Mouse (Mus musculus): Measurements from ENCODE around the gene Asmt.

Gene Asmt

DNA sequence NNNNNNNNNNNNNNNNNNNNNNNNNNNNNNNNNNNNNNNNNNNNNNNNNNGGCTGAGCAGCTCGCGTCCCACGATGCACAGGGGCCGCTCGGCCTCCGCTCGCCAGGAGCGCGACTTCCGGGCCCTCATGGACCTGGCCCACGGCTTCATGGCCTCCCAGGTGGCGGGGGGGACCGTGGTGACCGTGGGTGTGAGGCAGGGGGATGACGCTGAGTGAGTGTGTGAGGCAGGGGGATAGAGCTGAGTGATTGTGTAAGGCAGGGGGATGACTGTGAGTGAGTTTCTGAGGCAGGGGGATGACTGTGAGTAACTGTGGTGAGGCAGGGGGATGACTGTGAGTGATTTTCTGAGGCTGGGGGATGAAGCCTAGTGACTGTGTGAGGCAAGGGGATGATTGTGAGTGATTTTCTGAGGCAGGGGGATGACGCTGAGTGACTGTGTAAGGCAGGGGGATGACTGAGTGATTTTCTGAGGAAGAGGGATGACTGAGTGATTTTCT lies at the start of gene Asmt:
Gene Asmt, plus strand, starts transcription at position 51 of the 499 bp plus-strand sequence.
- DNase-seq (ENCODE audit: low spot score) = peak; percentile 24

DNA sequence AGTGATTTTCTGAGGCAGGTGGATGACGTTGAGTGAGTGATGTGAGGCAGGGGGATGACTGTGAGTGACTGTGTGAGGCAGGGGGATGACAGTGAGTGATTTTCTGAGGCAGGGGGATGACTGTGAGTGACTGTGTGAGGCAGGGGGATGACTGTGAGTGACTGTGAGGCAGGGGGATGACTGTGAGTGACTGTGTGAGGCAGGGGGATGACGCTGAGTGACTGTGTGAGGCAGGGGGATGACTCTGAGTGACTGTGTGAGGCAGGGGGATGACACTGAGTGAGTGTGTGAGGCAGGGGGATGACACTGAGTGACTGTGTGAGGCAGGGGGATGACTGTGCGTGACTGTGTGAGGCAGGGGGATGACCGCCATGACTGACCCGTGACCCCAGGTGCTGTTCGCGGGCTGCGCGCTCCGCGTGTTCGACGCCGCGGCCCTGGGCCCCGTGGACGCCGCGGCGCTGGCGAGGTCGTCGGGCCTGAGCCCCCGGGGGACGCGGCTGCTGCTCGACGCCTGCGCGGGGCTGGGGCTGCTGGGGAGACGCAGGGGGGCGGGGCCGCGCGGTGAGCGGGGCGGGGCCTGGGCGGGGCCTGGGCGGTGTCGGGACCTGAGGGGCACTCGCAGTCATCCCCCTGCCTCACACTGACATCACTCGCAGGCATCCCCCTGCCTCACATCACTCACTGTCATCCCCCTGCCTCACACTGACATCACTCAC lies 948 bp downstream of the Asmt start:
- DNase-seq (ENCODE audit: low spot score) = no peak

DNA sequence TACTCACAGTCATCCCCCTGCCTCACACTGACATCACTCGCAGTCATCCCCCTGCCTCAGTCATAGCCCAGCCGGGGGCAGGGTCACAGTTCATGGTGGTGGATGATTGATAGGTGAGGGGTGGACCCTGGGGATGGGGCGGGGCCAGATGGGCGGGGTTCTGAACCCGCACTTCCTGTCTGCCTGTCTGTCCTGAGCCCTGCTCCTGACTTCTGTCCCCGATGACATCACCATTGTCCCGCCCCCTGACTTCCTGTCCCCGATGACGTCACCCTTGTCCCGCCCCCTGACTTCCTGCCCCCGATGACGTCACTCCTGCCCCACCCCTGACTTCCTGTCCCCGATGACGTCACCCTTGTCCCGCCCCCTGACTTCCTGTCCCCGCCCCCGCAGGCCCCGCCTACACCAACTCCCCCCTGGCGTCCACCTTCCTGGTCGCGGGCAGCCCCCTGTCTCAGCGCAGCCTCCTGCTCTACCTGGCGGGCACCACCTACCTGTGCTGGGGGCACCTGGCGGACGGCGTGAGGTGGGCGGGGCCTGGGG lies 1.9 kb downstream of the Asmt start:
- DNase-seq (ENCODE audit: low spot score) = no peak

DNA sequence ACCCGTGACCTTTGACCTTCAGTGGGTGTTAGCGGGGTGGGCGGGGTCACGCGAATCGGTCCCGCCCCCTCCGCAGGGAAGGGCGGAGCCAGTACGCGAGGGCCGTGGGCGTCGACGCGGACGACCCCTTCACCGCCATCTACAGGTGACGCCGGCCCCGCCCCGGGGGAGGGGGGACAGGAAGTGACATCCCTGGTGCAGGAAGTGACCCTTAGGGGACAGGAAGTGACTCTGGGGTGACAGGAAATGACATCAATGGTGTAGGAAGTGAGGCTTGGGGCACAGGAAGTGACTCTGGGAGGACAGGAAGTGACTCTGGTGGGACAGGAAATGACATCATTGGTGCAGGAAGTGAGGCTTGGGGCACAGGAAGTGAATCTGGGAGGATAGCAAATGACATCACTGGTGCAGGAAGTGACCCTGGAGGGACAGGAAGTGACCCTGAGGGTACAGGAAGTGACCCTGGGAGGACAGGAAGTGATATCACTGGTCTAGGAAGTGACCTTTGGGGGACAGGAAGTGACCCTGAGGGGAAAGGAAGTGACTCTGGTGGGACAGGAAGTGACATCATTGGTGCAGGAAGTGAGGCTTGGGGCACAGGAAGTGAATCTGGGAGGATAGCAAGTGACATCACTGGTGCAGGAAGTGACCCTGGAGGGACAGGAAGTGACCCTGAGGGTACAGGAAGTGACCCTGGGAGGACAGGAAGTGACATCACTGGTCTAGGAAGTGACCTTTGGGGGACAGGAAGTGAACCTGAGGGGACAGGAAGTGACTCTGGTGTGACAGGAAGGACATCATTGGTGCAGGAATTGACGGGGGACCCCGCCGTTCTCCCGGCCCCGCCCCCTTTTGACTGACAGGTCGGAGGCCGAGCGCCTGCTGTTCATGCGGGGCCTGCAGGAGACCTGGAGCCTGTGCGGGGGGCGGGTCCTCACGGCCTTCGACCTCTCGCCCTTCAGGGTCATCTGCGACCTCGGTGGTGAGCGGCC lies 2.7 kb downstream of the Asmt start:
- DNase-seq (ENCODE audit: low spot score) = no peak

GRCm38 (mm10) chrX:170675923-170676605 lies 3.6 kb downstream of the Asmt start:
- DNase-seq (ENCODE audit: low spot score) = no peak

DNA sequence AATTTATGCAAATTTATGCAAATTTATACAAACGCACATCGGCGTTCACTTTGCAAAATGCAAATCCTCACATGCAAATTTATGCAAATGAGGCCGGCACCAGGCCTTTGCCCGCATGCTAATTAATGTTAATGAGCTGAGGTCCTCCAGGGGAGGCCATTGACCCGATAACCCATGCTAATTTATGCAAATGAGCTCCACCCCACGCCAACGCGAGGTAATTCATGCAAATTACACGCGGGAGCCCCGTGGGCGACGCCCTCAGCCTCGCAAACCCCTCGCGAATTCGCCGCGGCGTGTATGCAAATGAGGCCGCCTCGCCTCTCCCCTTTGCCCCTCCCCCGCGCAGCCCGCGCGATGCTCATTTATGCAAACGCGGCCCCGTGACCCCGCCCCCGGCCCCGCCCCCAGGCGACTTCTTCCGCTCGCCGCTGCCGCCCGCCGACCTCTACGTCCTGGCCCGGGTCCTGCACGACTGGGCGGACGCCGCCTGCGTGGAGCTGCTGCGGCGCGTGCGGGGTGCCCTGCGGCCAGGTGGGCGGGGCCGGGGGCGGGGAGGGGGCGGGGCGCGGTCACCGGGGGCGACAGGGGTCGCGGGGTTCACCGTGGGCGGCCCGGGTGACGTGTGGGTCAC lies 4.3 kb downstream of the Asmt start:
- no peak for DNase-seq (ENCODE audit: low spot score)

DNA sequence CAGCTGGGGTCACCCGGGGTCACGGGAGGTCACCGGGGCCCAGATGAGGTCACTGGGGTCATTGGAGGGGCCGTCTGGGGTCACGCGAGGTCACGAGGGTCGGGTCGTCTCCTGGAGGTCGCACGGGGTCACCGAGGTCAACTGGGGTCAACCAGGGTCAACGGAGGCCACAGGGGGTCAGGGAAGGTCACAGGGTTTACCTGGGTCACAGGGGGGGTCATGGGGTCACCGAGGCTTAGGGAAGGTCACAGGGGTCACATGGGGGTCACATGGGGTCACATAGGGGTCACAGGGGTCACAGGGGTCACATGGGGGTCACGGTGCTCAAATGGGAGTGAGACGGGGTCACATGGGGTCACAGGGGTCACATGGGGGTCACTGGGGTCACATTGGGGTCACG lies 4.8 kb downstream of the Asmt start:
- no peak for DNase-seq (ENCODE audit: low spot score)

DNA sequence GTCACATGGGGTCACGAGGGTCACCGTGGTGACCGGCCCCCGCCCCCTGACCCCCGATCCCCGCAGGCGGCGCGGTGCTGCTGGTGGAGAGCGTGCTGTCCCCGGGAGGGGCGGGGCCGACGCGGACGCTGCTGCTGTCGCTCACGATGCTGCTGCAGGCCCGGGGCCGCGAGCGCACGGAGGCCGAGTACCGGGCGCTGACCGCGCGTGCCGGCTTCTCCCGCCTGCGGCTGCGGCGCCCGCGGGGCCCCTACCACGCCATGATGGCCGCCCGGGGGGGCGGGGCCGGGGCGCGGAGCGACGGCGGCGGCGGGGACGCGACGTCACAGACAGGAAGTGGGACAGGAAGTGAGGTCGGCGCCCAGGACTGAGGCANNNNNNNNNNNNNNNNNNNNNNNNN lies 5.2 kb downstream of the Asmt start:
- DNase-seq (ENCODE audit: low spot score) = no peak
